Mouse (Mus musculus) myocyte (in vitro differentiated cells): ENCODE results near the gene Gm20390. TPM values are rescaled to one million over a fixed set of nuclear protein-coding genes. Genes with fewer than 3 reads are reported as not detected.

Experiments used
- H3K27me3 ChIP-seq: one replicate; pipeline ENCODE4 v1.6.1; 2011; ENCODE audit not compliant: control insufficient read depth, insufficient read depth, insufficient read length
- H3K36me3 ChIP-seq: one replicate; pipeline ENCODE4 v1.6.1; 2011; ENCODE audit not compliant: control insufficient read depth, insufficient read depth
- H3K4me2 ChIP-seq: one replicate; pipeline ENCODE4 v1.6.1; 2011; ENCODE audit warnings: low read depth, control low read depth
- H3K4me3 ChIP-seq: one replicate; pipeline ENCODE4 v1.5.1; 2011; ENCODE audit warnings: mild to moderate bottlenecking, control low read depth, moderate library complexity
- H3K79me2 ChIP-seq: one replicate; pipeline ENCODE4 v1.6.1; 2011; ENCODE audit not compliant: control insufficient read depth, insufficient read depth
- H3ac ChIP-seq: one replicate; pipeline ENCODE4 v1.6.1; 2011; ENCODE audit not compliant: control insufficient read depth, insufficient read length
- CEBPB ChIP-seq: IDR thresholded peaks from 2 replicates; pipeline ENCODE4 v1.6.1; 2011; ENCODE audit warnings: mild to moderate bottlenecking, moderate library complexity; ENCODE audit not compliant: poor library complexity, insufficient read depth, severe bottlenecking
- E2F4 ChIP-seq: IDR thresholded peaks from one replicate; pipeline ENCODE4 v1.6.1; 2011; ENCODE audit warnings: mild to moderate bottlenecking, control low read depth, moderate library complexity; ENCODE audit not compliant: insufficient read depth
- MAX ChIP-seq: IDR thresholded peaks from one replicate; pipeline ENCODE4 v1.6.1; 2011; ENCODE audit warnings: low read depth, mild to moderate bottlenecking, control low read depth
- MYOD1 ChIP-seq, 3 experiments: IDR thresholded peaks; one replicate each; pipeline ENCODE4 v1.6.1; 2011; ENCODE audit warnings: control low read depth in 2 of 3, low read depth in 2 of 3, mild to moderate bottlenecking in 2 of 3, moderate library complexity in 1 of 3; ENCODE audit not compliant: insufficient read length in 2 of 3, control insufficient read depth in 1 of 3
- MYOG ChIP-seq, 3 experiments: IDR thresholded peaks; one replicate each; pipeline ENCODE4 v1.6.1; 2011; ENCODE audit warnings: control low read depth in 2 of 3, low read depth in 2 of 3, mild to moderate bottlenecking in 2 of 3; ENCODE audit not compliant: insufficient read length in 2 of 3, control insufficient read depth in 1 of 3, insufficient read depth in 1 of 3
- POLR2A ChIP-seq: IDR thresholded peaks from one replicate; pipeline ENCODE4 v1.6.1; 2011; ENCODE audit warnings: low read depth, mild to moderate bottlenecking, control low read depth, moderate library complexity; ENCODE audit not compliant: insufficient read length
- POLR2AphosphoS2 ChIP-seq: IDR thresholded peaks from one replicate; pipeline ENCODE4 v1.6.1; 2011; ENCODE audit warnings: low read depth, control low read depth; ENCODE audit not compliant: insufficient read length
- REST ChIP-seq: IDR thresholded peaks from one replicate; pipeline ENCODE4 v1.6.1; 2011; ENCODE audit warnings: mild to moderate bottlenecking, control low read depth, moderate library complexity; ENCODE audit not compliant: insufficient read depth, insufficient read length
- SRF ChIP-seq: IDR thresholded peaks from one replicate; pipeline ENCODE4 v1.6.1; 2011; ENCODE audit warnings: low read depth; ENCODE audit not compliant: control insufficient read depth, insufficient read length
- TCF12 ChIP-seq: IDR thresholded peaks from one replicate; pipeline ENCODE4 v1.6.1; 2011; ENCODE audit warnings: mild to moderate bottlenecking, control low read depth; ENCODE audit not compliant: poor library complexity, insufficient read depth, severe bottlenecking
- TCF3 ChIP-seq: IDR thresholded peaks from one replicate; pipeline ENCODE4 v1.6.1; 2011; ENCODE audit warnings: low read depth, control low read depth; ENCODE audit not compliant: insufficient read length
- USF1 ChIP-seq: IDR thresholded peaks from one replicate; pipeline ENCODE4 v1.6.1; 2011; ENCODE audit warnings: low read depth, mild to moderate bottlenecking, control low read depth, moderate library complexity
- polyA plus RNA-seq: library from polyadenylated mRNA; unstranded; fragments of >200 nt; fragmentation: generic; extraction: Trizol; gene quantifications from one replicate; pipeline ENCODE4 v1.2.1, GENCODE M21; 2012; ENCODE audit warnings: missing spikeins

Gene Gm20390
- polyA plus RNA-seq, 1 experiment, result 258 TPM

GRCm38 (mm10) chr11:93988328-93989062 lies 20.4 kb upstream of the Gm20390 start:
- Histone ChIP-seq H3K4me3 (no peak overlapping the region), H3K4me2 (peak overlapping the region; percentile 50), H3K36me3 (no peaks in the 10 kb centered on the region), H3ac (no peak overlapping the region), H3K27me3 (no peaks in the 10 kb centered on the region), H3K79me2 (no peaks in the 10 kb centered on the region)
- TF ChIP-seq USF1, result no peak
- TF ChIP-seq SRF, result no peak
- TF ChIP-seq POLR2AphosphoS2, result no peak
- TF ChIP-seq POLR2A, result no peak
- no peak for TF ChIP-seq E2F4
- TF ChIP-seq TCF3, result no peak
- TF ChIP-seq CEBPB, result no peak
- no peak for TF ChIP-seq MYOG (IDR thresholded peaks at IDR 0.05; ENCODE audit: control insufficient read depth in 1 of 3, insufficient read depth in 1 of 3, insufficient read length in 2 of 3, low read depth in 2 of 3)
- TF ChIP-seq TCF12, result no peak
- no peak for TF ChIP-seq MAX
- TF ChIP-seq MYOD1 (IDR thresholded peaks at IDR 0.05; ENCODE audit: control insufficient read depth in 1 of 3, insufficient read length in 2 of 3, low read depth in 2 of 3), result no peak
- no peak for TF ChIP-seq REST

- no peaks in the 10 kb centered on the region for H3K27me3 ChIP-seq
- H3K36me3 ChIP-seq, result no peaks in the 10 kb centered on the region
- H3ac ChIP-seq, result no peak overlapping the region
- TF ChIP-seq POLR2A, result no peak
- TF ChIP-seq USF1, result no peak
- TF ChIP-seq CEBPB, result no peak
- TF ChIP-seq REST, result no peak
- no peak for TF ChIP-seq MYOG (IDR thresholded peaks at IDR 0.05; ENCODE audit: control insufficient read depth in 1 of 3, insufficient read depth in 1 of 3, insufficient read length in 2 of 3, low read depth in 2 of 3)
- no peak for TF ChIP-seq POLR2AphosphoS2
- no peak for TF ChIP-seq MYOD1 (IDR thresholded peaks at IDR 0.05; ENCODE audit: control insufficient read depth in 1 of 3, insufficient read length in 2 of 3, low read depth in 2 of 3)
- no peak for TF ChIP-seq TCF12
- TF ChIP-seq E2F4, result no peak
- TF ChIP-seq SRF, result no peak
- no peak for TF ChIP-seq MAX
- TF ChIP-seq TCF3, result no peak
- H3K4me2 ChIP-seq, result peak overlapping the region; percentile 50
- no peaks in the 10 kb centered on the region for H3K79me2 ChIP-seq
- no peak overlapping the region for H3K4me3 ChIP-seq
Measured at GRCm38 (mm10) chr11:93987625-93988327, 19.7 kb upstream of the Gm20390 start.

GRCm38 (mm10) chr11:93987026-93987425 lies 18.9 kb upstream of the Gm20390 start:
- TF ChIP-seq CEBPB (no peak), POLR2A (no peak), SRF (no peak), MYOD1 (IDR thresholded peaks at IDR 0.05; ENCODE audit: control insufficient read depth in 1 of 3, insufficient read length in 2 of 3, low read depth in 2 of 3) (no peak), POLR2AphosphoS2 (no peak), TCF12 (no peak), USF1 (no peak), E2F4 (no peak), TCF3 (no peak)

GRCm38 (mm10) chr11:93986298-93986697 lies 18.2 kb upstream of the Gm20390 start:
- Histone ChIP-seq H3ac (no peak overlapping the region), H3K79me2 (no peaks in the 10 kb centered on the region), H3K4me3 (no peak overlapping the region), H3K4me2 (no peak overlapping the region), H3K36me3 (no peaks in the 10 kb centered on the region), H3K27me3 (no peaks in the 10 kb centered on the region)
- TF ChIP-seq TCF3, result no peak
- no peak for TF ChIP-seq POLR2A
- no peak for TF ChIP-seq MYOD1 (IDR thresholded peaks at IDR 0.05; ENCODE audit: control insufficient read depth in 1 of 3, insufficient read length in 2 of 3, low read depth in 2 of 3)
- TF ChIP-seq E2F4, result no peak
- no peak for TF ChIP-seq TCF12
- no peak for TF ChIP-seq MAX
- no peak for TF ChIP-seq SRF
- TF ChIP-seq POLR2AphosphoS2, result no peak
- TF ChIP-seq MYOG (IDR thresholded peaks at IDR 0.05; ENCODE audit: control insufficient read depth in 1 of 3, insufficient read depth in 1 of 3, insufficient read length in 2 of 3, low read depth in 2 of 3), result no peak
- TF ChIP-seq CEBPB, result no peak
- no peak for TF ChIP-seq USF1
- TF ChIP-seq REST, result no peak

More at GRCm38 (mm10) chr11:93987026-93987425, 18.9 kb upstream of the Gm20390 start:
- H3K4me2 ChIP-seq, result peak overlapping the region; percentile 50
- H3K4me3 ChIP-seq, result no peak overlapping the region
- H3K27me3 ChIP-seq, result no peaks in the 10 kb centered on the region
- no peaks in the 10 kb centered on the region for H3K79me2 ChIP-seq
- H3ac ChIP-seq, result no peak overlapping the region
- no peaks in the 10 kb centered on the region for H3K36me3 ChIP-seq
